Mouse (Mus musculus) neural tube, embryonic 14.5 days (tissue): Measurements from ENCODE around the gene Sema7a. TPM values are rescaled to one million over a fixed set of nuclear protein-coding genes. Genes with fewer than 3 reads are reported as not detected.

ENCODE experiments used
- ATAC-seq: fragments of 200-750 bp; cut with Nextera tagmentation; 2 replicates; pipeline ENCODE4 v1.8.0; 2017; ENCODE audit warnings: low read depth, mild to moderate bottlenecking, moderate TSS enrichment, moderate library complexity
- H3K27ac ChIP-seq: fragments of 300-500 bp; sonication (generic); 2 replicates; pipeline ENCODE4 v1.5.1; 2014; ENCODE audit warnings: low read depth, mild to moderate bottlenecking, control low read depth, low read length, moderate library complexity, mixed read lengths
- H3K27me3 ChIP-seq: fragments of 300-500 bp; sonication (generic); 2 replicates; pipeline ENCODE4 v1.6.1; 2014; ENCODE audit warnings: low read length; ENCODE audit not compliant: control insufficient read depth, insufficient read depth
- H3K36me3 ChIP-seq: fragments of 300-500 bp; sonication (generic); 2 replicates; pipeline ENCODE4 v1.6.1; 2014; ENCODE audit warnings: low read length, mixed read lengths; ENCODE audit not compliant: control insufficient read depth, insufficient read depth
- H3K4me1 ChIP-seq: fragments of 300-500 bp; sonication (generic); 2 replicates; pipeline ENCODE4 v1.6.1; 2014; ENCODE audit warnings: low read length; ENCODE audit not compliant: control insufficient read depth, insufficient read depth
- H3K4me2 ChIP-seq: fragments of 300-500 bp; sonication (generic); 2 replicates; pipeline ENCODE4 v1.6.1; 2014; ENCODE audit warnings: mild to moderate bottlenecking, low read depth, low read length, control low read depth
- H3K4me3 ChIP-seq: fragments of 300-500 bp; sonication (generic); 2 replicates; pipeline ENCODE4 v1.5.1; 2014; ENCODE audit warnings: low read depth, low read length, control low read depth, mixed read lengths
- H3K9ac ChIP-seq: fragments of 300-500 bp; sonication (generic); replicated peaks from 2 replicates; pipeline ENCODE4 v1.6.1; 2014; ENCODE audit warnings: low read depth, mild to moderate bottlenecking, control low read depth, low read length, mixed read lengths
- H3K9me3 ChIP-seq: fragments of 300-500 bp; sonication (generic); 2 replicates; pipeline ENCODE4 v1.6.1; 2016; ENCODE audit warnings: low read length; ENCODE audit not compliant: control insufficient read depth
- WGBS: fragments of 180-500 bp; shearing (Covaris S2); extraction: QIAGEN DNeasy Blood & Tissue Kit; methylation state at CpG from one replicate; pipeline ENCODE4 v1.1.7; 2014; 5-methylcytosine and 5-hydroxymethylcytosine counted together
- polyA plus RNA-seq: library from polyadenylated mRNA; unstranded; fragments of >200 nt; fragmentation: Nextera tagmentation; extraction: Ambion mirVana; gene quantifications from 2 replicates; pipeline ENCODE4 v1.2.1, GENCODE M21; 2014

The Sema7a gene
- polyA plus RNA-seq = 5.6 and 7.2 TPM in 2 replicates

GRCm38 (mm10) chr9:57939431-57940348 lies at the start of gene Sema7a:
Sema7a (plus strand) TSS chr9:57940112.
- Histone ChIP-seq H3K9ac (peak within 1 kb of the TSS; percentile 95), H3K4me3 (peak within 1 kb of the TSS; percentile 84), H3K9me3 (no peaks in the 10 kb centered on the region), H3K36me3 (no peaks in the 10 kb centered on the region), H3K27ac (peak within 1 kb of the TSS; percentile 92), H3K27me3 (no peaks in the 10 kb centered on the region), H3K4me1 (peaks cover 22% of the 10 kb centered on the region), H3K4me2 (peak within 1 kb of the TSS; percentile 85)
- ATAC-seq = peak; percentile 90
- 1% methylated on average over 40 of the region's 60 CpGs for WGBS

DNA sequence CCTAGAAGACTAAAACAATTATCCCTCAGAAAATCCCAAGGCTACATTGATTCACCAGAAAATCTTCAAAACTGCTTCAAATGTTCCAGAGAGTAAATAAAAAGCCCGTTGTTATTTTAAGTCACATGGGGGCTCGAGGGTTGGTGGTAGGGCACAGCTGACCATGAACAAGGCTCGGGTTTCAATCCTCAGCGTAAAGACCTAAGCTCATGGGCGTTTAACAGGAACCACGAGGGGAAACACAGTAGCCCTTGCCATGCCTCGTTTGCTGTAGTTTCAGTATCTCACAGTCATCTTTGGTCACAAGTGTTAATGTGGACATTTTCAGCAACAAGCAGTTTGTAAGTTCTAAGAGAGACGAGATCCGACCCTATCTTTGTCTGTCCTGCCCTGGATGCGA lies 39.4 kb upstream of the Sema7a start:
- Histone ChIP-seq H3K4me1 (peaks cover 7% of the 10 kb centered on the region; the same call in 1 of the 2 replicates), H3K27me3 (no peaks in the 10 kb centered on the region), H3K9ac (no peak overlapping the region), H3K27ac (peak overlapping the region; percentile 66), H3K4me3 (no peak overlapping the region), H3K4me2 (no peak overlapping the region), H3K9me3 (no peaks in the 10 kb centered on the region), H3K36me3 (no peaks in the 10 kb centered on the region)
- no peak for ATAC-seq
- WGBS = 57% methylated on average over 10 of the region's 10 CpGs

GRCm38 (mm10) chr9:57901197-57901596 lies 38.7 kb upstream of the Sema7a start:
- Histone ChIP-seq H3K4me1 (peaks cover 7% of the 10 kb centered on the region; the same call in 1 of the 2 replicates), H3K4me3 (no peak overlapping the region), H3K9me3 (no peaks in the 10 kb centered on the region), H3K27me3 (no peaks in the 10 kb centered on the region), H3K27ac (peak overlapping the region; percentile 66), H3K36me3 (no peaks in the 10 kb centered on the region), H3K9ac (peak overlapping the region; percentile 17; the same call in 1 of the 2 replicates), H3K4me2 (peak overlapping the region; percentile 12)
- peak; percentile 54; the same call in 1 of the 2 replicates for ATAC-seq
- 11% methylated on average over 9 of the region's 9 CpGs for WGBS

DNA sequence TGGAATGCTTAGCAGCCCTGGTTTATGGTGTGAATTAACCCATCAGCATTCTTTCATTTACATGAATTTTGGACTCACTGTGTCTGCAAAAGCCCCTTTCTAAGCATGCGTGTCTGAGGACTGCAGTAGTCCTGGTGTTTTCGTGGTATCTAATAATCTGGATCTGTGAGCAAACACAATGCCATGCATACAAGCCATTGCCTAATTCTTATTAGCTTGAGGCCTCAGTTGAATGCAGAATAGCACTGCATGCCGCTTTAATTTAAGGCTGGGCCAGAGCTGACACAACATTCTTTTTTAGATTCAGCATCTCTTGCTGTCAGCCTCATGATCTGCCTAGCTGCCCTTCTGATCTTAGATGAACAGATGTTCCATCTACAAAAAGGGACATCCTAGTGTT lies 38.3 kb upstream of the Sema7a start:
- H3K9ac ChIP-seq = no peak overlapping the region; the same call in 1 of the 2 replicates
- no peak overlapping the region for H3K4me3 ChIP-seq
- no peaks in the 10 kb centered on the region for H3K9me3 ChIP-seq
- WGBS = 31% methylated on average over 3 of the region's 3 CpGs
- H3K27me3 ChIP-seq = no peaks in the 10 kb centered on the region
- no peak for ATAC-seq
- no peak overlapping the region for H3K4me2 ChIP-seq
- H3K27ac ChIP-seq = peak overlapping the region; percentile 66
- peaks cover 7% of the 10 kb centered on the region; the same call in 1 of the 2 replicates for H3K4me1 ChIP-seq
- H3K36me3 ChIP-seq = no peaks in the 10 kb centered on the region

- Histone ChIP-seq H3K9ac (no peak overlapping the region), H3K4me2 (no peak overlapping the region)
- ATAC-seq = no peak
Observed at GRCm38 (mm10) chr9:57902132-57902531, 37.8 kb upstream of the Sema7a start.

GRCm38 (mm10) chr9:57903589-57904249 lies 36.2 kb upstream of the Sema7a start:
- Histone ChIP-seq H3K9me3 (no peaks in the 10 kb centered on the region), H3K27me3 (no peaks in the 10 kb centered on the region), H3K4me1 (peaks cover 7% of the 10 kb centered on the region; the same call in 1 of the 2 replicates), H3K9ac (no peak overlapping the region), H3K4me3 (no peak overlapping the region), H3K36me3 (no peaks in the 10 kb centered on the region), H3K27ac (no peak overlapping the region), H3K4me2 (no peak overlapping the region)
- WGBS = 76% methylated on average over 8 of the region's 8 CpGs
- no peak for ATAC-seq

More at GRCm38 (mm10) chr9:57902132-57902531, 37.8 kb upstream of the Sema7a start:
- H3K4me3 ChIP-seq = no peak overlapping the region
- WGBS = 59% methylated on average over 4 of the region's 4 CpGs
- H3K27me3 ChIP-seq = no peaks in the 10 kb centered on the region
- peaks cover 7% of the 10 kb centered on the region; the same call in 1 of the 2 replicates for H3K4me1 ChIP-seq
- peak overlapping the region; percentile 66; the same call in 1 of the 2 replicates for H3K27ac ChIP-seq
- no peaks in the 10 kb centered on the region for H3K9me3 ChIP-seq
- H3K36me3 ChIP-seq = no peaks in the 10 kb centered on the region

- H3K9me3 ChIP-seq = no peaks in the 10 kb centered on the region
- no peaks in the 10 kb centered on the region for H3K36me3 ChIP-seq
- WGBS = 91% methylated on average over 5 of the region's 5 CpGs
- no peak overlapping the region for H3K4me2 ChIP-seq
- H3K9ac ChIP-seq = no peak overlapping the region
- no peaks in the 10 kb centered on the region for H3K27me3 ChIP-seq
- no peak overlapping the region for H3K4me3 ChIP-seq
- no peak for ATAC-seq
- H3K4me1 ChIP-seq = peaks cover 7% of the 10 kb centered on the region; the same call in 1 of the 2 replicates
- no peak overlapping the region for H3K27ac ChIP-seq
Observed at GRCm38 (mm10) chr9:57904250-57904644, 35.7 kb upstream of the Sema7a start.

- H3K36me3 ChIP-seq = no peaks in the 10 kb centered on the region
- no peak overlapping the region for H3K4me2 ChIP-seq
- H3K4me3 ChIP-seq = no peak overlapping the region
- no peaks in the 10 kb centered on the region for H3K27me3 ChIP-seq
- peaks cover 7% of the 10 kb centered on the region; the same call in 1 of the 2 replicates for H3K4me1 ChIP-seq
- no peak overlapping the region for H3K9ac ChIP-seq
- no peaks in the 10 kb centered on the region for H3K9me3 ChIP-seq
- WGBS = 80% methylated on average over 6 of the region's 6 CpGs
- no peak for ATAC-seq
- H3K27ac ChIP-seq = no peak overlapping the region
Observed at GRCm38 (mm10) chr9:57907206-57907605, 32.7 kb upstream of the Sema7a start.
